Mouse (Mus musculus): ENCODE data around the gene Ropn1. TPM values are rescaled to one million over a fixed set of nuclear protein-coding genes. Genes with fewer than 3 reads are reported as not detected.
"Not testable (repeated sequence)": the region's sequence is repeated elsewhere in the genome, so short reads cannot be mapped to it uniquely, and the experiment has no call there.

The Ropn1 gene
- polyA plus RNA-seq (2016; fragmentation: Nextera tagmentation; extraction: Ambion mirVana) = not detected in 2 replicates

DNA sequence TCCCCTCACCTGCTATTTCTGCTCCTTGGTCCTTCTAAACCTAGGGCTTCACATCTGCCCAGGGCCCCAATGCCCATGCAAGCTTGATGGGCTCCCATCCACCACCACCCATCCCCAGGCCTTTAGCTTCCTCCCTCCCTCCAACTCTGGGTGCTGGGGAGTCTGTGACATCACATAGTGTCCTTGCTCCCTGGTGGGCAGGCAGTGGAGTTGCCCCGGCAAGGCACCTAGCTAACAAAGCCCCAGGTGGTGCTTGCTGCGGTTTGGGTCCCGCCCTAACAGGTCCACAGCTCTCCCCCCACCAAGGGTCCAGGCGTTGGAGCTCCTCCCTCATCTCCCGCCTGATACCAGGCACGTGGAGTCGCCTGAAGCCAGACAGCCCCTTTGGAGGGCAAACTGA is at the start of gene Ropn1:
Gene Ropn1, plus strand, starts transcription at position 301 of the 400 bp plus-strand sequence.
- H3K4me2 ChIP-seq = no peak within 1 kb of the TSS
- H3K9me3 ChIP-seq = no peaks in the 10 kb centered on the region
- ATAC-seq (ENCODE audit: low FRiP score) = no peak
- H3K4me3 ChIP-seq (replicated peaks) = no peak within 1 kb of the TSS
- H3K27me3 ChIP-seq = no peaks in the 10 kb centered on the region; the same call in 1 of the 2 replicates
- 0 out of 2 replicates have a peak, but pooled peaks cover 3% of the 10 kb centered on the region for H3K4me1 ChIP-seq
- no peaks in the 10 kb centered on the region for H3K36me3 ChIP-seq (replicated peaks)
- no peak within 1 kb of the TSS for H3K27ac ChIP-seq
- no peak within 1 kb of the TSS for H3K9ac ChIP-seq
- 71% methylated on average over 7 of the region's 7 CpGs for WGBS

DNA sequence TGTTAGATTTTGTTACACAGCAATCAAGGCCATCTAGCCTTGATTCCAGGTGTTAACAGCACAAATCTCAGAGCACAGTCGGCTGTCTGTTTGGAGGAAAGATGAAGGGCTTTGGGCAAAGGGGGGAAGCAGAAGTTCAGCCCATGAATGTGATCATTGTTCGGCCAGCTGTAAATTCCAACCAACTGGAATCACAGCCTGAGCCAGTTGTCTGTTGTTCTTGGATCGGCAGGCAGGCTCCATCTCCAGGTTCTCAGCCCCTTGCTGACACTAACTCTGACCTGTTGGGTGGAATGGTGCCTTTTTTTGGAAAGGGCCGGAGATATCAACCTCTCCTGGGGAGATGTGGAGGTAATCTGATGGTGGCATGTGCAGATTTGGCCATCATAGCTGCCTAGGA is 47.8 kb upstream of the Ropn1 start:
- H3K36me3 ChIP-seq (replicated peaks) = no peaks in the 10 kb centered on the region
- no peak overlapping the region for H3K27ac ChIP-seq
- H3K4me3 ChIP-seq (replicated peaks) = no peak overlapping the region
- no peaks in the 10 kb centered on the region for H3K4me1 ChIP-seq
- no peaks in the 10 kb centered on the region for H3K27me3 ChIP-seq
- H3K9ac ChIP-seq = no peak overlapping the region
- ATAC-seq (ENCODE audit: low FRiP score) = no peak
- H3K9me3 ChIP-seq = no peaks in the 10 kb centered on the region
- WGBS = 82% methylated on average over 4 of the region's 4 CpGs
- H3K4me2 ChIP-seq = no peak overlapping the region

DNA sequence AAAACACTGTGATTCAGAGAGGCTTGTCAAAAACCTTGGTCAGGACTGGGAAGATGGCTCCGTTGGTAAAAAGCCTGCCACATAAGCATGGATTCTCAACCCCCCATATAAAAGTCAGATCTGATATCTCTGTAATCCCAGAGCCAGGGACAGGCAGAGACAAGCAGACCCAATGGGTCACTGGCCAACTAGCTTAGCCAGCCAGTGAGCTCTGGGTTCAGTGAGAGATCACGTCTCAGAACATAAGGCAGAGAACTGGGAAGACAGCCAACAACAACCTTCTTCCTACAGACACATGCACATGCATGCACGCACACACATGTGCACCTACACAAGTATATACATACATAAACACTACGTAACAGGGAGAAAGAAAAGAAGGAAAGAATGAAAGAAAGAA is 46.6 kb upstream of the Ropn1 start:
- Histone ChIP-seq H3K36me3 (replicated peaks) (no peaks in the 10 kb centered on the region), H3K4me3 (replicated peaks) (no peak overlapping the region), H3K27me3 (no peaks in the 10 kb centered on the region), H3K4me2 (no peak overlapping the region), H3K9ac (no peak overlapping the region), H3K27ac (no peak overlapping the region), H3K9me3 (no peaks in the 10 kb centered on the region), H3K4me1 (no peaks in the 10 kb centered on the region)
- no peak for ATAC-seq (ENCODE audit: low FRiP score)
- WGBS = 78% methylated on average over 4 of the region's 4 CpGs

DNA sequence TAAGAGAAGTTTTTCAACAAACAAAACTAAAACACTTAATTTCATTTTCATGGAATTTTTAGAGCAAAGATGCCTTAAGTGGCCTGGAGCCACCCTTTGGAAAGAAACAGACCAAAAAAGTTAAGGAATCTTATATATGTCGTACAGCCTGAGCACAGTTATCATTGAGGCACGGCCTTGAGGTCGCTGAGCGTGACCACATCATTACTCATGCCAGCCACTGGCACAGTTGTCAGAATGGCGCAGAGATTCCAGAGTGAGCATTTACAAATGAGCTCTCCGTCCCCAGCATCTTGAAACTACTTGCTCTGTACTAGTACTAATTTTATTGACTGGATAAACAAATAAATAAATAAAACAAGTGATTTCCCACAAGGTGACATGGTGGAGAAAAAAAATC is 45.9 kb upstream of the Ropn1 start:
- ATAC-seq (ENCODE audit: low FRiP score) = no peak
- Histone ChIP-seq H3K9me3 (no peaks in the 10 kb centered on the region), H3K9ac (no peak overlapping the region), H3K4me1 (no peaks in the 10 kb centered on the region), H3K27ac (no peak overlapping the region), H3K27me3 (no peaks in the 10 kb centered on the region), H3K4me2 (no peak overlapping the region), H3K4me3 (replicated peaks) (no peak overlapping the region), H3K36me3 (replicated peaks) (no peaks in the 10 kb centered on the region)
- 81% methylated on average over 6 of the region's 6 CpGs for WGBS

DNA sequence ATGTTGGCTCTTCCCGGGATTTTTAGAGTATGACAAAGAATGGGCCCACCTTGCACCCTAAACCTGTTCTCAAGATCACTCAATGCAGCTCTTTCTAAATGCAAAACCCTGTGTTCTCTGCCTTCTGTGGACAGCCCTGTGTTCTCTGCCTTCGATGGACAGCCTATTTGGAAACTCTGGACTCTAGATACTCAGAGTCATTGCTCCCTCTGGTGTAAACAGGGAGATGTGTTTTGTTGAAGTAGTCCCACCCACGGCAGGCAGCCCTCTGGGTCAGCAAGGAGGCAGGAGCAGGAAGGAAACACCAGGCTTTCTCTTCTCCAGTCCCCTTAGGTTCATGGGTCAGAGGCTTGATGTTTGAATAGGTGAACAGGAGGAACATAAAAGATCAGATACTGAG is 44.0 kb upstream of the Ropn1 start:
- Histone ChIP-seq H3K27me3 (no peaks in the 10 kb centered on the region), H3K27ac (no peak overlapping the region), H3K4me3 (replicated peaks) (no peak overlapping the region), H3K4me1 (no peaks in the 10 kb centered on the region), H3K36me3 (replicated peaks) (no peaks in the 10 kb centered on the region), H3K9ac (no peak overlapping the region), H3K9me3 (no peaks in the 10 kb centered on the region), H3K4me2 (no peak overlapping the region)
- 43% methylated on average over 3 of the region's 3 CpGs for WGBS
- no peak for ATAC-seq (ENCODE audit: low FRiP score)

DNA sequence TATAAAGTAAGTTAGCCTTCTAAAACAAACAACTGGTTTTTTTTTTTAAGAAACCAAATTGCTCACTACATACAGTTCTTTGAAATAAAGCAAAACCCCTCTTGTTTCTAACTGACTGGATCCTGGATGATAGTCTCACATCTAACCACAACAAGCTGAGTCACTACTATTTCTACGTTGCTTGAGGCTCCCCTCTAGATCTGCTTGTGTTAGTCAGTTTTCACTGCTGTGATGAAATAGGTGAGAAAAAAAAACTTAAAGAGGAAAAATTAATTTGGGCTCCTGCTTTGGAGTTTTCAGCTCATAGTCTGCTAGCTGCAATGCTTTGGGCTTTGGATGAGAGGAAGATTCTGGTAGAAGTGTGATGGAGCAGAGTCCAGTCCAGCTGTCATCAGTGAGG is 39.6 kb upstream of the Ropn1 start:
- Histone ChIP-seq H3K36me3 (replicated peaks) (no peaks in the 10 kb centered on the region), H3K27me3 (no peaks in the 10 kb centered on the region), H3K4me1 (no peaks in the 10 kb centered on the region), H3K9me3 (0 out of 2 replicates have a peak, but pooled peaks cover 5% of the 10 kb centered on the region), H3K9ac (no peak overlapping the region), H3K4me3 (replicated peaks) (no peak overlapping the region), H3K27ac (no peak overlapping the region), H3K4me2 (no peak overlapping the region)
- no peak for ATAC-seq (ENCODE audit: low FRiP score)
- WGBS = 85% methylated on average over 1 of the region's 1 CpGs

DNA sequence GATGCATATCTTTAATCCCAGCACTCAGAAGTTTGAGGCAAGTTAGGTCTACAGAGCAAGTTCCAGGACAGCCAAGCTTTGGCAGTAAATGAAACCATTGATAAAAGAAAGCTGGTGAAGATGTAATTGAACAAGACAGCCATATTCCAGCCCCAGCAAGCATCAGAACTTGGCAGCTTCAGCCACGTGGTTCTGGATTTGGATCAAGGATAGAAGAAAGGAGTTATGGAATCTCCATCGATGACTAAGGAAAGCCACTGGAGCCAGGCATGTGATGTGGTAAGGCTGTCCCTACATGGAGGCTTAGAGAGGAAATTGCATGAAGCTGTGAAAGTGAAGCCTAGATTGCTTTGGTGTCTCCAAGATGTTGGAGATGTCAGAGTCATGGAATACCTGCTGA is 35.7 kb upstream of the Ropn1 start:
- Histone ChIP-seq H3K9me3 (0 out of 2 replicates have a peak, but pooled peaks cover 5% of the 10 kb centered on the region), H3K4me3 (replicated peaks) (no peak overlapping the region), H3K4me1 (no peaks in the 10 kb centered on the region), H3K9ac (no peak overlapping the region), H3K4me2 (no peak overlapping the region), H3K27me3 (no peaks in the 10 kb centered on the region), H3K36me3 (replicated peaks) (no peaks in the 10 kb centered on the region), H3K27ac (no peak overlapping the region)
- no peak for ATAC-seq (ENCODE audit: low FRiP score)
- 83% methylated on average over 2 of the region's 2 CpGs for WGBS

DNA sequence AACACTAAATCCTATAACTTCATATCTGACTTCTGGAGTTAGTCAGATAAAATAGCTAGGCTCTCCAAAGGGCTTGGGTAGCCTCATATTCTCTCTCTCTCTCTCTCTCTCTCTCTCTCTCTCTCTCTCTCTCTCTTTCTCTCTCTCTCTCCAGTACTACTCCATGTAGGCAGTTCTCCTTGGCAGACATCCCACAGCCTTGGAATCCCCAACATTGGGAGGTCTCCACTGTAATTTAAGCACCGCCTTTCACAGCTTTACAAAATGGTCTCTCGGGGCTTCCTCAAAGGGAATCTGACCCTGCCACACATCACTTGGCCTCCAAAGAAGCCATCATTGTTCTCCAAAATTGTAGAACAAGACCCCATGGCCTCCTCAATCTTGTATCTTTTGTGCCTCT is 22.1 kb upstream of the Ropn1 start:
- H3K9me3 ChIP-seq = 0 out of 2 replicates have a peak, but pooled peaks cover 3% of the 10 kb centered on the region
- H3K36me3 ChIP-seq (replicated peaks) = no peaks in the 10 kb centered on the region
- no peak overlapping the region for H3K9ac ChIP-seq
- 70% methylated on average over 2 of the region's 2 CpGs for WGBS
- ATAC-seq (ENCODE audit: low FRiP score) = no peak
- no peaks in the 10 kb centered on the region for H3K4me1 ChIP-seq
- no peak overlapping the region for H3K4me2 ChIP-seq
- H3K27me3 ChIP-seq = no peaks in the 10 kb centered on the region
- no peak overlapping the region for H3K4me3 ChIP-seq (replicated peaks)
- no peak overlapping the region for H3K27ac ChIP-seq

DNA sequence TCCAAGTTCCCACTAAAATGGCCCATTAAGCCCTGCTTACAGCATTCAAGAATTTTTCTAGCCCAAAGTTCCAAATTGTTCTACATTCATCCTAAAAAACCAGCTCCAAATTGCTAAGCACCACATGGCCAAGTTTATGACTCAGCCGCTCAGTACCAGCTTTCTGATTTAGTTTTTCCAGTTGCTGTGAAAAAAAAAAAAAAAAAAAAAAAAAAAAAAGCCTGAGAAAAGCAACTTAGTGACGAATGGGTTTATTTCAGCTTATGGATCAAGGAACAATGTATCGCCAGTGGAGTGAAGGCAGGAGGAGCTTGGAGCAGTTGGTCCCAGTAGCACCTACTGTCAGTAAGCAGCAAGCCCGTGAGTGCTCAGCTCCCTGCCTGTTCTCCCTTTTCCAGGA is 21.3 kb upstream of the Ropn1 start:
- H3K9me3 ChIP-seq = 0 out of 2 replicates have a peak, but pooled peaks cover 3% of the 10 kb centered on the region
- H3K36me3 ChIP-seq (replicated peaks) = no peaks in the 10 kb centered on the region
- WGBS = 78% methylated on average over 4 of the region's 4 CpGs
- no peaks in the 10 kb centered on the region for H3K27me3 ChIP-seq
- no peak overlapping the region for H3K27ac ChIP-seq
- no peaks in the 10 kb centered on the region for H3K4me1 ChIP-seq
- no peak overlapping the region for H3K4me2 ChIP-seq
- no peak overlapping the region for H3K4me3 ChIP-seq (replicated peaks)
- no peak for ATAC-seq (ENCODE audit: low FRiP score)
- H3K9ac ChIP-seq = no peak overlapping the region

DNA sequence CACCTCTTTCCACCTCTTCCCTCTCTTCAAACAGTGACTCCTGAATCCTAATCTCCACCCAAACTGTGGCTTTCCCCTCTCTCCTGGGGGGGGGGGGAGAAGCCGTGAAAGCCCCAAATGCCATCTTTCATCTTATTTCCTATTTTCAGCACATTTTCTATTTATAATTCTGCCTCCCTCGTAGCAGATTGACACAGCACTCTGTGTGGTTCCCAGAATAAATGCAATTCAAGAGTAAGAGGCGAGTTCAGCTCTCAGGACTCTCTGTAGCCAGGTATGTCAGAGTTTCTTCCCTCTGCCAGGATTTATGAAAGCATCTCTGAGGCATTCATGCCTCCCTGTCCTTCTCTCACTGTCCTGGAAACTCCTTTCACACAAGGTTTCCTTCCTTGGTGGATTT is 14.2 kb upstream of the Ropn1 start:
- no peaks in the 10 kb centered on the region for H3K27me3 ChIP-seq
- no peaks in the 10 kb centered on the region for H3K36me3 ChIP-seq (replicated peaks)
- WGBS = 77% methylated on average over 3 of the region's 3 CpGs
- no peak overlapping the region for H3K9ac ChIP-seq
- no peak overlapping the region for H3K4me2 ChIP-seq
- no peak for ATAC-seq (ENCODE audit: low FRiP score)
- H3K27ac ChIP-seq = no peak overlapping the region
- no peaks in the 10 kb centered on the region for H3K4me1 ChIP-seq
- H3K4me3 ChIP-seq (replicated peaks) = no peak overlapping the region
- 0 out of 2 replicates have a peak, but pooled peaks cover 1% of the 10 kb centered on the region for H3K9me3 ChIP-seq

DNA sequence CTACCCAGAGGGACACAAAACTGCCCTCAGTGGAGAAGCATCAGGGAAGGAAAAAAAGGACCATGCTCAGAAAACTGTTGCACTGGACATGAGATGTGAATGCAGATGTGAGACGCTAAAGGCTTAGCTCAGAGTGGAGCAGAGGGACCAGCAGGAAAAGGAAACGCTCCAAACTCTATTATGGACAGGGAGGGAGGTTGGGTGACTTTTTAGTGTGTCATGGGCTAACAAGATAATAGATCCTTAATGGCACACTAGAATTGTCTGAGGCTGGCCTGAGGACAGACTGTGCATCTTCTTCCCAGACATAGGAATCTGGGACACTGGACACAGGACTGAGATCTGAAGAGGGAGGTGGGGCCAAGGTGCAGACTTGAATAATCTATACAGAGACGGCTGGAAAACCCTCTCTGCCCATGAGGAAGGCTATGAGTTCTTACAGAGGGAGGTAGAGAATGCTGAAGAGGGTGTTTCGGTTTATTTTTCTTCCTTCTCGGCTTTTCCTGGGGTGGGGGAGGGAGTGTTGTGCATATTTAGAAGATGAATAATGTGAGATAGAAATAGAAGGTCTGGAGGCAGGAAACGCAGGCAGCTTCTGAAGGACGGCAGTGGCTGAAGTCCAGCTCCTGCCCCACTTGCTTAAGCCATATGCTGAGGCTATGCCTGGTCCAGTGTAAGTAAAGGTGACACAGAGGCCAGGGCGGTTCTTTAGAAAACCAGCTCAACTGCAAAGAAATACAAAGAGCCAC is 6.0 kb upstream of the Ropn1 start:
- Histone ChIP-seq H3K27me3 (no peaks in the 10 kb centered on the region), H3K4me3 (replicated peaks) (no peak overlapping the region), H3K4me2 (no peak overlapping the region), H3K4me1 (0 out of 2 replicates have a peak, but pooled peaks cover 2% of the 10 kb centered on the region), H3K9me3 (no peaks in the 10 kb centered on the region), H3K27ac (no peak overlapping the region), H3K9ac (no peak overlapping the region), H3K36me3 (replicated peaks) (no peaks in the 10 kb centered on the region)
- ATAC-seq (ENCODE audit: low FRiP score) = no peak
- WGBS = 86% methylated on average over 8 of the region's 8 CpGs

DNA sequence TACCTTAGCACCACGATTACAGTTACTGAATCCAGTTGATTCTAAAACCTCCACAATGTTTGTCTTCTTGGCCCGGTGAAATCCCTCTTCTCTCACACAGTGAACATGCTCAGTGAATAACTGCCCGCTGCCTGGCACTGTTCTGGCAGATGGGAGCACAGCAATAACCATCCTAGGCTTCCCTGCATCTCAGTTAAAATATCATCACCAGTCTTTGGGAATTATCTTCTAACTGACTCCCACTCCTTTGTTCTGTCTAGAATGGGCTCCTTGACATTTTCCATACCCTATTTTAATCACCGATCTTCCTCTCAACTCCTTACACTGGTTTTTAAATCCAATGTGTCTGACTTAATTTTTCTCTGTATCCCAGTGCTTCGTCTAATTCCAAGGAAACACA is 3.3 kb downstream of the Ropn1 start:
- Histone ChIP-seq H3K9ac (no peak overlapping the region), H3K9me3 (no peaks in the 10 kb centered on the region), H3K4me3 (replicated peaks) (no peak overlapping the region), H3K36me3 (replicated peaks) (no peaks in the 10 kb centered on the region), H3K4me2 (no peak overlapping the region), H3K27me3 (no peaks in the 10 kb centered on the region; the same call in 1 of the 2 replicates), H3K4me1 (peaks cover 5% of the 10 kb centered on the region), H3K27ac (no peak overlapping the region)
- ATAC-seq (ENCODE audit: low FRiP score) = no peak
- WGBS = 89% methylated on average over 5 of the region's 5 CpGs

DNA sequence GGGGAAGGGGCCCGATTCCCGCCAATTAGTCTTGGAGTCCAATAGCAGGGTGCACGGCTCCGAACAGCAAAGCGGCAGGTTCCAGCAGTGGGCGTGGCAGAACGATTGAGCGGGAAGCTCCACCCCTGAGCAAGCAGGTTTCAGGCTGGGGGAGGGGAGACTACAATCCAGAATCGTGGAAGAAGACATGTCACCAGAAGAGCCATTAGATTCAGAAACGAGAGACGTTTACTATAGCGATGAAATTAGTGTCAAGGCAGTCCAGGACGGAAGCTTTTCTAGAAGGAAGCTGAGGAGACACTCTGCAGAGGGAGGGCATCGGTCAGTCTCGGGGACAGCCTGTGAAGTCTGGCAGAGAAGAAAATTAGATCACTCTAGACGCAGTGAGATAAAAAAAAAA is 7.8 kb downstream of the Ropn1 start:
- H3K36me3 ChIP-seq (replicated peaks); H3K27ac ChIP-seq; H3K27me3 ChIP-seq; H3K4me1 ChIP-seq; H3K9me3 ChIP-seq: not testable (repeated sequence)
- 3% methylated on average over 16 of the region's 16 CpGs for WGBS
- peak overlapping the region; percentile 34 for H3K4me3 ChIP-seq (replicated peaks)
- peak; percentile 30; the same call in 1 of the 2 replicates for ATAC-seq (ENCODE audit: low FRiP score)
- H3K9ac ChIP-seq = 0 out of 2 replicates have a peak overlapping the region, but pooled peaks have one; percentile 38
- H3K4me2 ChIP-seq = peak overlapping the region; percentile 55
